Mouse (Mus musculus) limb, embryonic 11.5 days (tissue): Measurements from ENCODE around the gene Fras1. TPM values are rescaled to one million over a fixed set of nuclear protein-coding genes. Genes with fewer than 3 reads are reported as not detected.

ENCODE experiments used
- ATAC-seq: fragments of 200-750 bp; cut with Nextera tagmentation; 2 replicates; pipeline ENCODE4 v1.8.0; 2017; ENCODE audit warnings: low read depth; ENCODE audit not compliant: insufficient number of reproducible peaks, low FRiP score, low TSS enrichment
- DNase-seq: peaks from one replicate; pipeline ENCODE4 v3.0.0-alpha.2; 2015; ENCODE audit warnings: low spot score
- H3K27ac ChIP-seq: fragments of 300-500 bp; sonication (generic); replicated peaks from 2 replicates; pipeline ENCODE4 v1.5.1; 2014; ENCODE audit warnings: low read depth, mild to moderate bottlenecking, low read length
- H3K27me3 ChIP-seq: fragments of 300-500 bp; sonication (generic); 2 replicates; pipeline ENCODE4 v1.6.1; 2014; ENCODE audit warnings: mild to moderate bottlenecking, low read length, mixed read lengths; ENCODE audit not compliant: control insufficient read depth, insufficient read depth
- H3K36me3 ChIP-seq: fragments of 300-500 bp; sonication (generic); 2 replicates; pipeline ENCODE4 v1.6.1; 2014; ENCODE audit warnings: mild to moderate bottlenecking, low read length, moderate library complexity, mixed read lengths; ENCODE audit not compliant: control insufficient read depth, insufficient read depth
- H3K4me1 ChIP-seq: fragments of 300-500 bp; sonication (generic); 2 replicates; pipeline ENCODE4 v1.6.1; 2014; ENCODE audit warnings: low read length, mixed read lengths; ENCODE audit not compliant: control insufficient read depth, insufficient read depth
- H3K4me2 ChIP-seq: fragments of 300-500 bp; sonication (generic); 2 replicates; pipeline ENCODE4 v1.6.1; 2014; ENCODE audit warnings: low read depth, mild to moderate bottlenecking, moderate library complexity; ENCODE audit not compliant: severe bottlenecking
- H3K4me3 ChIP-seq: fragments of 300-500 bp; sonication (generic); 2 replicates; pipeline ENCODE4 v1.5.1; 2014; ENCODE audit warnings: low read depth, low read length
- H3K9ac ChIP-seq: fragments of 300-500 bp; sonication (generic); 2 replicates; pipeline ENCODE4 v1.6.1; 2014; ENCODE audit warnings: mild to moderate bottlenecking, low read length
- H3K9me3 ChIP-seq: fragments of 300-500 bp; sonication (generic); 2 replicates; pipeline ENCODE4 v1.6.1; 2016; ENCODE audit warnings: low read length; ENCODE audit not compliant: control insufficient read depth
- WGBS: fragments of 180-500 bp; shearing (Covaris S2); extraction: QIAGEN DNeasy Blood & Tissue Kit; methylation state at CpG from one replicate; pipeline ENCODE4 v1.1.7; 2014; 5-methylcytosine and 5-hydroxymethylcytosine counted together
- polyA plus RNA-seq: library from polyadenylated mRNA; unstranded; fragments of >200 nt; fragmentation: Nextera tagmentation; extraction: Ambion mirVana; gene quantifications from 2 replicates; pipeline ENCODE4 v1.2.1, GENCODE M21; 2014

Fras1 gene
- polyA plus RNA-seq, 1 experiment from 2014 or later: 15.8 TPM

GRCm38 (mm10) chr5:96421550-96421949 is 47.8 kb downstream of the Fras1 start:
- H3K4me3 ChIP-seq: no peak overlapping the region
- WGBS: 47% methylated on average over 3 of the region's 3 CpGs

GRCm38 (mm10) chr5:96422716-96423115 is 49.0 kb downstream of the Fras1 start:
- ATAC-seq: no peak
- Histone ChIP-seq H3K9me3 (no peaks in the 10 kb centered on the region), H3K27me3 (no peaks in the 10 kb centered on the region), H3K4me2 (no peak overlapping the region), H3K4me1 (no peaks in the 10 kb centered on the region), H3K36me3 (no peaks in the 10 kb centered on the region), H3K9ac (no peak overlapping the region), H3K27ac (no peak overlapping the region), H3K4me3 (no peak overlapping the region)
- DNase-seq: no peak
- 90% methylated on average over 5 of the region's 5 CpGs for WGBS

More at GRCm38 (mm10) chr5:96421550-96421949, 47.8 kb downstream of the Fras1 start:
- Histone ChIP-seq H3K4me2 (no peak overlapping the region), H3K27ac (no peak overlapping the region), H3K36me3 (no peaks in the 10 kb centered on the region), H3K4me1 (no peaks in the 10 kb centered on the region), H3K9me3 (no peaks in the 10 kb centered on the region), H3K27me3 (no peaks in the 10 kb centered on the region), H3K9ac (no peak overlapping the region)
- no peak for ATAC-seq
- DNase-seq: no peak

GRCm38 (mm10) chr5:96425391-96425790 is 51.6 kb downstream of the Fras1 start:
- H3K9me3 ChIP-seq: no peaks in the 10 kb centered on the region
- WGBS: 92% methylated on average over 8 of the region's 8 CpGs
- no peak overlapping the region for H3K27ac ChIP-seq
- H3K4me3 ChIP-seq: no peak overlapping the region
- H3K4me1 ChIP-seq: no peaks in the 10 kb centered on the region
- DNase-seq: no peak
- no peaks in the 10 kb centered on the region for H3K36me3 ChIP-seq
- no peak overlapping the region for H3K9ac ChIP-seq
- no peaks in the 10 kb centered on the region for H3K27me3 ChIP-seq
- H3K4me2 ChIP-seq: no peak overlapping the region
- no peak for ATAC-seq

GRCm38 (mm10) chr5:96429532-96430141 is 55.9 kb downstream of the Fras1 start:
- Histone ChIP-seq H3K4me1 (no peaks in the 10 kb centered on the region), H3K36me3 (no peaks in the 10 kb centered on the region), H3K27me3 (no peaks in the 10 kb centered on the region), H3K4me3 (no peak overlapping the region), H3K27ac (no peak overlapping the region), H3K9ac (no peak overlapping the region), H3K9me3 (no peaks in the 10 kb centered on the region), H3K4me2 (no peak overlapping the region)
- WGBS: 78% methylated on average over 13 of the region's 13 CpGs
- ATAC-seq (no peak), DNase-seq (no peak)

DNA sequence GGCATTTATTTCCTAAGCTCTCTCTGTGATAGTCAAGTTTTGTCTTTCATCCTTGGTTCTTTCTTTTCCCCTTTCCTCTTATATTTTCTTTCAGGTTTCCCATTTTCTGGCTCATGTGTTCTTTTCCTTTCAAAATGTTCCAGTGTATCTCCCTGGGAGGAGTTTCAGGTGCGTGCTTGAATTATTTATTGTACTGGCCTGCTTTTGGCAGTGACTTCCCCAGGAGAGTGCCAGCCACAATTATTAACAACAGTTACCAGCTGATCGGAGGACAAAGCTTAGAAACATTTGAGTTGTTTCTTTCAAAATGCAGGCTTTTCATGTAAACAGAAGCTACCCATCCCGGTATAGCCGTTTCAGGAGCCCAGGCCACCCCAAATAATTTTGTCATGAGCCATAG is 64.1 kb downstream of the Fras1 start:
- ATAC-seq (no peak), DNase-seq (no peak)
- Histone ChIP-seq H3K4me1 (no peaks in the 10 kb centered on the region), H3K27ac (no peak overlapping the region), H3K9ac (no peak overlapping the region), H3K4me3 (no peak overlapping the region), H3K36me3 (no peaks in the 10 kb centered on the region), H3K9me3 (no peaks in the 10 kb centered on the region), H3K4me2 (no peak overlapping the region), H3K27me3 (no peaks in the 10 kb centered on the region)
- 90% methylated on average over 4 of the region's 4 CpGs for WGBS

DNA sequence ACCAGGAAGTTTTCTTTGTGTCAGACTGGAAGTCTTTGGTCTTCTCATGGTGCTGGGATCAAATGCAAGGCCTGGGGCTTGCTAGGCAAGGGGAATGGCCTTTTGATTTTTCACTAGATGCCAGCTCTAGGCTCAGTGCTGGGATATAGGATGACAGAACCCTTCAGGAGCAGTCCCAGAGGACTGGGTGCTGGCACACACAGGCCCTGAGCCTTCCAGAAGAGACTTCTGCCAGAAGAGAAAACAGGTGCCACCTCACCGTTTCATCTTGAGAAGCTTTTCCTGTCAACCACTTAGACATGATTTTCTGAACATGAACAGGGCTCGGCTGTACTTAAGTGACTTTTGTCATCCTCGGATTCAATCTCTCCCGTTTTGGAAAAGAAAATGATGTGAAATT is 66.1 kb downstream of the Fras1 start:
- no peak overlapping the region for H3K27ac ChIP-seq
- H3K36me3 ChIP-seq: no peaks in the 10 kb centered on the region
- no peaks in the 10 kb centered on the region for H3K27me3 ChIP-seq
- no peak overlapping the region for H3K4me3 ChIP-seq
- H3K4me1 ChIP-seq: no peaks in the 10 kb centered on the region
- H3K9ac ChIP-seq: no peak overlapping the region
- no peak overlapping the region for H3K4me2 ChIP-seq
- WGBS: 94% methylated on average over 4 of the region's 4 CpGs
- ATAC-seq (no peak), DNase-seq (no peak)
- no peaks in the 10 kb centered on the region for H3K9me3 ChIP-seq

- Histone ChIP-seq H3K9me3 (no peaks in the 10 kb centered on the region), H3K4me2 (no peak overlapping the region), H3K4me1 (no peaks in the 10 kb centered on the region), H3K36me3 (no peaks in the 10 kb centered on the region), H3K9ac (no peak overlapping the region), H3K4me3 (no peak overlapping the region), H3K27ac (no peak overlapping the region), H3K27me3 (no peaks in the 10 kb centered on the region)
- ATAC-seq (no peak), DNase-seq (no peak)
- WGBS: 87% methylated on average over 7 of the region's 7 CpGs
Measured at GRCm38 (mm10) chr5:96447460-96447859, 73.7 kb downstream of the Fras1 start.

- no peak for ATAC-seq
- Histone ChIP-seq H3K9ac (no peak overlapping the region), H3K36me3 (no peaks in the 10 kb centered on the region), H3K4me3 (no peak overlapping the region), H3K9me3 (no peaks in the 10 kb centered on the region), H3K27me3 (no peaks in the 10 kb centered on the region), H3K27ac (no peak overlapping the region), H3K4me1 (no peaks in the 10 kb centered on the region), H3K4me2 (no peak overlapping the region)
- WGBS: 74% methylated on average over 1 of the region's 1 CpGs
- no peak for DNase-seq
Measured at GRCm38 (mm10) chr5:96452027-96452426, 78.3 kb downstream of the Fras1 start.

GRCm38 (mm10) chr5:96453386-96453785 is 79.6 kb downstream of the Fras1 start:
- WGBS: 77% methylated on average over 5 of the region's 5 CpGs
- no peak overlapping the region for H3K4me2 ChIP-seq

More at GRCm38 (mm10) chr5:96453386-96453785, 79.6 kb downstream of the Fras1 start:
- Histone ChIP-seq H3K4me1 (no peaks in the 10 kb centered on the region), H3K4me3 (no peak overlapping the region), H3K27me3 (no peaks in the 10 kb centered on the region), H3K36me3 (no peaks in the 10 kb centered on the region), H3K9ac (no peak overlapping the region), H3K27ac (no peak overlapping the region), H3K9me3 (no peaks in the 10 kb centered on the region)
- ATAC-seq (no peak), DNase-seq (no peak)
